Mouse (Mus musculus) right cerebral cortex, postnatal 10 days (tissue): ENCODE results near the gene Pxmp4.

ENCODE experiments used
- DNase-seq, 2 experiments: peaks; one replicate each; pipeline ENCODE4 v3.0.0; 2021; ENCODE audit warnings: low spot score in 2 of 2

Gene Pxmp4

GRCm38 (mm10) chr2:154546711-154547110 lies 56.8 kb downstream of the Pxmp4 start, which contains the start of gene 1700003F12Rik:
1700003F12Rik (plus strand) TSS chr2:154547085.
- no peak for DNase-seq

GRCm38 (mm10) chr2:154543567-154544347 lies 59.8 kb downstream of the Pxmp4 start:
- peak; percentile 88 to 91 for DNase-seq

- DNase-seq = no peak
Measured at GRCm38 (mm10) chr2:154541630-154542029, 61.9 kb downstream of the Pxmp4 start.

GRCm38 (mm10) chr2:154539720-154540119 lies 63.8 kb downstream of the Pxmp4 start:
- DNase-seq = peak; percentile 68 to 79

- DNase-seq = no peak
Measured at GRCm38 (mm10) chr2:154538710-154539109, 64.8 kb downstream of the Pxmp4 start.

- peak; percentile 65 to 83 for DNase-seq
Measured at GRCm38 (mm10) chr2:154538310-154538709, 65.2 kb downstream of the Pxmp4 start.
